Mouse (Mus musculus): ENCODE results near the gene Amh.

Gene Amh

DNA sequence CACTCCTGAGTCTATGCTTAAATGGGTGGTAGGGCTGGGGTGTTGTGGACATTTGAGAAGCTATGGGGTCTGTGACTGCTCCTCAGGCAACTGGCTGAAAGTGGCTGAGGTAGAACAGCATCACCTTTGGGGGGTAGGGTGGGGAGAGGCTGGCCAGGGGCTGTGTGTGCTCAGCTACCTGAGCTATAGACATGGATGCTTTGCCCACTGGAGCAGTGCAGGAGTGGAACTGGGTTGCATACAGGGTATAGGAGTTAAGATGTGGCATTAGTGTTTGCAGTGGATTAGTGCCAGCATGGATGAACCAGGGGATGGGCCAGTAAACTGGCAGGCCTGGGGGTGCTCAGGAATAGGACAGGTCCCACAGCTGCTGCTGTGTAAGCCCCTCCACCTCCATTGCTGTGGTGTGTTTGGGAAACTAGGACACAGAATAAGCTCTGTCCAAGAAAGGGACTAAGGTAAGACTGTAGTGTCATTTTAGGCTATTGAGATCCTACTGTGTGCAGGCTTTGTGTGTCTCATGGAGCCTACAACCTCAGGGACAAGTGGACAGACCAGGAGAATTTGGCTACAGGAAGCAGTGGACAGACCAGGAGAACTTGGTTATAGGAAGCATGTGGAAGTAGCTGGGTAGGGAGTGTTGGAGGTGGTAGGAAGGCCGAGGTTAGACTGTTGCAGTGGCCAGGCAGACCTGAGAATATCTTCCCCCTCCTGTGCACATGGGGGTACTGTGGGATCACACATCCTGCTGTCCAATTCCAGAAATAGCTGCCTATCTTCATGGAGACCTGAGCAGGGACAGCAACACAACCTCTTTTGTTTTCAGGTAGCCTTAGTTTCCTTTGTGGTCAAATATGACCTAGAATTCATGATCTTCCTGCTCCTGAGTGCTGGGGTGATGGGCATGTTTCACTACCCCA is 24.6 kb downstream of the Amh start:
- DNase-seq: no peak

DNA sequence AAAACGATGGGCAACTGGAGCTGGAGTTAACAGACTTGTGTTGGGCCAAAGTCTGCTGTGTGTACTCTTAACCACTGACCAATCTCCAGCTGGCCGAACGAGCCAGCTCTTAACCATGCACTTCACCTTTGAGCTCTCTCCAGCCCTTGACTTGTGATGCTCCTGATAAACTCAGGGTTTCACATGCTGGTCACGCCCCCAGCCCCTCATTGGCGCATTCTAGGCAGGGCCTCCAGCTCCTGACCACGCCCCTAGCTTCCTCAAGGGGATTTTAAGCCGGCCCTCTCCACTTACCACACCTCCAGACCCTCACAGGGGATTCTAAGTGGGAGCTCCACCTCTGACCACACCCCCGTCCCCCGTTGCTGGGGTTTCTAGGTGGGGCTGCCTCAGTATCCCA is 26.1 kb downstream of the Amh start:
- peak; percentile 77 for DNase-seq

DNA sequence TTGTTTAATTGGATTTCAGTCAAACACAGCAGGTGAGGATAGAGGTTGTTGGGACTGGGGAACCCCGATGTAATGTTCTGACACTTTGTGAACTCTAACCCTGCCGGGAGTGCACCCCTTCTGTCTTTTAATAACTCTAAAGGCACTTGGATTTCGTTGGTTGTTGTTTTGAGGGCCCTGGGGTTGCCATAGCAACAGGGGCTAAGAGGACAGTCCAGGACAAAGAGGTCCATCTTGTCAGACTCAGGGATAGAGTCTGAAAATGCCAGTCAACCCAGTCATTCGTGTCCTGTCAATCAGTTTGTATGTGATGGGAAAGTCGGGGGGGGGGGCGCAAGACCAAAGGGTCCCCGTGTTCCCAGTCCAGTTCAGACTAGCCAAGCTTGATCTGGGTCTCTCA is 27.8 kb downstream of the Amh start:
- no peak for DNase-seq

DNA sequence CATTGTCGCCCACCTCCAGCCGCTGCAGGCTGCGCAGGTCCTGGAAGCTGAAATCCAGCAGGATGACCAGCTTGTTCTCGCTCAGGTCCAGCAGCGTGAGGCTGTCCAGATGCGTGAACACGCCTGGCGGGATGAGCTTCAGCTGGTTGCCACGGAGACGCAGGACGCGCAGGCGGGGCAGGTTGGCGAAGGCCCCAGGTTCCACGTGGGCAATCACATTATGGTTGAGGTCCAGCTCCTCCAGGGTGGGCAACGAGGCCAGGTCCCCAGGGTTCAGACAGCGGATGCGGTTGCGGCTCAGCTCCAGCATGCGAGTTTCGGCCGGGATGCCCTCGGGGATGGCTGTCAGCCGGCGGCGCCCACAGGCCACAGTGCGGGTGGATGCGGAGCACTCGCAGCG is 30.6 kb downstream of the Amh start:
- no peak for DNase-seq

DNA sequence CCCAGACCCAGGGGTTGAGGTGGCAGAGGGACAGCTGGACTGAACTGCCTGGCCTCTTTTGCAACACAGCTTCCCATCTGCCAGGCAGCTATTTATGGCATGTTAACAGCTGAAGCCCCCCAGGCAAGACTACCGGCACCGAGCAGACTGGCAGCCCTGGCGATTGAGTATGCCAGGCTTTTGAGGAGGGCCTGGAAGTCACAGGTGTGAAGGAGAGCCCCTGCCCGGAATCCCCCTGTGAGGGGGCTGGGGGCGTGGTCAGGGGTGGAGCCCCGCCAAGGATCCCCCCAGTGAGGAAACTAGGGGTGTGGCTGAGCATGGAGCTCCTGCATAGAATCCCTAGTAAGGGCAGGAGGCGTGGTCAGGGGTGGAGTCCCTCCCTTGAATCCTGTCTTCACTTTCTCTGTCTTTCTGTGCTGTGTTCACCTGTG is 31.9 kb downstream of the Amh start:
- DNase-seq: no peak

DNA sequence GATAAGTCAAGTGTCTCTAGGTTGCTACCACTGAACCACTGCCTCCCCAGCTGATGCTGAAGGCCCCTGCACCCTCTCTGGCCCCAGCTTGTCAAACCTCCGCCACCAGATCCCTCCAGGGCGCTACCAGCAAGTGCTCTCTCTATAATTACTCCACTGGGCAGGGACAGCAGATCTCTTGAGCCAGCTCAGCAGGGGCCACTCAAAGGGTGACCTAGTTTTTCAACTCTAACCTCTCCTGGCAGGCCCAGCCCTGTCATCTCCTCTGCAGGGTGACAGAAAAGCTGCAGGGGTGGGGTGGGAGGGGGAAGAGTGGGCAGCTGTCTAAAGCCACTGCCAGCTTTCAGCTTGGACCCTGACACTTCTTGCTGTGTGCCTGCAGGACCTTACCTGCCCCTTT is 32.8 kb downstream of the Amh start:
- DNase-seq: no peak

DNA sequence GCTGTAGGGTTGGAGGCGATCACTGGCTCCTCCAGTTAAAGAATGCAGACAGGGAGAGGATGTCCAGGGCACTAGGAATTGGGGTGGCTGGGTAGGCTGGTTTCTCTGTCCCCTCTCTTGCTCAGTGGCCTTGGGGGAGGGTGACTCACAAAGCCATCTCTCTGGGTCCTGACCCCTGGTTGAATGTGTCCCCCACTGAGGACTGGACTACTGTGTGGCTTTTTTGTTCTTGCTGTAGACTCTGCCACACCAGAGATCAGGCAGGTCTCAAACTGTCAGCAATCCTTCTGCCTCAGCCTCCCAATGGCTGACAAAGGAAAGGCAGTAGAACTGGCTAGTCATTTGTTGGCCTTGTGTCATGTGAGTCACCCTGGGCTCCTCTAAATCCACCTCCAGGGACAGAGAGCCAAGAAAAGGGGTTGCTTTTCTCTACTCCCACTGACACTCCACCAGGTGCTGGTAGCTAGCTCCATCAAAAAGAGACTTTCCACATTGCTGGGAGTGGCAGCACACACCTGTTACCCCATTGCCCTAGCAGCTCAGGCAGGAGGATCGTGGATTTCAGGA is 33.4 kb downstream of the Amh start:
- no peak for DNase-seq

DNA sequence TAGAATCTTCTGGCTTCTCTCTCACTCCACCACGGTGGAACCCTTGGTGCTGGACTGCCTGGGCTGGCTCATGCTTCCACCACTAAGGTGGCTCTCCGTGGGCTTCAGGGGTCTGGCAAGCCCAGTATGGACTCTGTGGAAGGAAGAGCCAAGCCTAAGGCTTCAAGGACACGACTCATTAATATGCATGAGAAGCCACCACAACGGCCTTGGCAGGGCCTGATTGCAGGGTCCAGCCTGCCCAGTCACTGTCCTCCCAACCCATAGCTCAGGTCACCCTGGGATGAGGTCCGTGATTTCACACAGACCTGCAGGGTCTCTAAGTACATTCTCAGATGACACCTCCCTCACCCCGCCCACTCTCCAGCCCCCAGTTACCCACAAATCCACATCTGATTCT is 34.8 kb downstream of the Amh start:
- DNase-seq: no peak

DNA sequence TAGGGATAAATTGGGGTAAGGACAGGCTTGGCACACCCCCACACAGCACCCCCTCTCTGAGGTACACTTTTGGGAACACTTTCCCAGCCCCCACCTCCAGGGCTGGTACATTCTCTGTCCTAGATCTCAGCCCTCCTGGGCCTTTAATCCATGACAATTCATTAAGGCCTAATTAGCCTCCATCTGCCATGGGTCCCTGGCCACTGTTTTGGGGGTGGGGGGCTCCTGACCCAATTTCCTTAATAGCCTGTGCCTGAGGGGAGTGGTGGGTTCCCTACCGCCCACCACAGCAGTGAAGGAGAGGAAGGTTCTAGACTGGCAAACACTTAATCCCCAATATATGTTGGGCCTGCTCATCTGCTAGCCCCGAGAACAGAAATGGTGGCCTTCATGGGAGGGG is 36.6 kb downstream of the Amh start:
- DNase-seq: no peak

DNA sequence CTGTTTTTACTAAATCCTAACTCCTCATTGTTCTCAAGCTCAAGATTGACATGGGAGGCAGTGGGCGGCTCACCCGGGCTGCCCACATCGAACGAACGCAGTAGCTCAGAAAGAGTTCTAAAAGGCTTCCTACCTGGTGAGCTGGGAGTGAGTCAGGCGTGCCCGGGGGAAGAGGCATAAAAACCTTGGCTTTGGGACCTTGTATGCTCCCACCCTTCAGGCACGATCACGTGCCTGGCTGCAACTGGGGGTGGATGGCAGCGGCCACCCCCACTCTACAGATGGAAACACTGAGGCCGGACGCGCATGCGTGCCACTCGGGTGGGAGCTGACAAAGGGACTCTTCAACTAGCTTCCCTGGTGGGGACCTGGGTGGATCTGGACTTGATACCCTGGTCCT is 37.3 kb downstream of the Amh start:
- DNase-seq: no peak

DNA sequence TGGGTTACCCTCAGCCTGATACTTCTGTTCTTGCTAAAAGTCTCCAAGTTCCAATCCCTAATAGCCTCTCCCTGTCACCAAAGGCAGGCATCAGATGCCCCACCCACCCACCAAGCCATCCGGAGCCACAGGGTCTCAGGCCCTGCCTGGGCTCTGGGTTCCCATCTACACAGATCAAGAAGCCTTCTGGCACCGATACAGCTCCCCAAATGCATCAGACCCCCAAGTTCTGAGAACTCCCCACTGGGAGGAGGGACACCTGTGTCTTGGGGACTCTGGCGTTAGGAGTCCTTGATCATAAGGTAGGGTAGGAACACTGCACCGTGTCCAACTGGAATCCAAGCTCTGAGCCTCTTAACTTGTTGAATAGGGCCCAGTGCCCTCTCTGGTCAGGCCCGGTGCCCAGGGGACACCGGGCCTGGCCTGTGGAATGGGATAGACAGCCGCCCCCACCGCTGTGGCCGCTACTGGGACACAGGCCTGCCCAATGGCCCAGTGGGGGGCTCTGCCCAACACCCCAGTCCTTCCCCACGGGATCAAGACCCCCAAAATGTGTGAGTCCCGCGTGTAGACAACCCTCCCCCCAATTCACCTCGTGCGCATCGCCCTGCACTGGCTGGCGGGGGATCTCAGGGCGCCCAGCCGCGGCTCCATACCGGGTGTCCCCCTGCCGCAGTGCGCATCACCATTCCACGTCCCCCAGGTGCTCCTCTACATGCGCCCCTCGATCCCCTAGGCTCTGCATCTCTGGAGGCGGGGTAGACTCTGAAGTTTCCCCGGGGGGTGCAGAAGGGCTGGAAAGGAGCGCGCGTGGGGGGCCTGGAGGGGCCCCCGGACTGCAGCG is 38.3 kb downstream of the Amh start:
- DNase-seq: no peak

DNA sequence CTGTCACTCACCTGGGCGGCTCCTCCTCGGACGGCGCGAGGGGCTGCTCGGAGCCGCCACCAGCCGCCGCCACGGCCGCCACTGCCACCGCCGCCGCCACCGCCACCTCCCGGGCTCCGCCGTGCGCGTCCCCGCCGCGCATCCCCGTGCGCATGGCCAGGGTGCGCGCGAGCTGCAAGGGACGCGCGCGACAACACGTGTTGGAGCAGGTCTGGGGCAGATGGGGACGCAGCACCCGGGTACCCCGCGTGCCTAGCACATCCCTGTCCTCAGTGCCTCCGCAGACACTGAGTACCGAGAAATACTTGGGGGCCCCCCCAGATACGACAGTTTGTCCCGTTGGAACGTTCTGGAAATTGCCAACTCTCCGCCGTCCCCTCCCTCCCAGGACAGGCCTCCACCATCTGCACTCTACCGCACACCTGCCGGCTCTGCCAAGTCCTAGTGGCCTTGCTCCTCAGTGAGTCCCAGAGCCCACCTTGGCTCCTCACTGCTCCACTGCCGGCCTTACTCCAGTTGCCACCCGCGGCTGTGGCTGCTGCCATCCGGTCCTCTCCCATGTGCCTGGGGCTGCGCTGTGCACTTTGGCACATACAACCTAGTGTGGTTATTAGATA is 39.0 kb downstream of the Amh start, which contains the start of gene Lingo3:
Gene Lingo3 (minus strand): TSS at position 109 of the 617 bp plus-strand sequence.
- no peak for DNase-seq

DNA sequence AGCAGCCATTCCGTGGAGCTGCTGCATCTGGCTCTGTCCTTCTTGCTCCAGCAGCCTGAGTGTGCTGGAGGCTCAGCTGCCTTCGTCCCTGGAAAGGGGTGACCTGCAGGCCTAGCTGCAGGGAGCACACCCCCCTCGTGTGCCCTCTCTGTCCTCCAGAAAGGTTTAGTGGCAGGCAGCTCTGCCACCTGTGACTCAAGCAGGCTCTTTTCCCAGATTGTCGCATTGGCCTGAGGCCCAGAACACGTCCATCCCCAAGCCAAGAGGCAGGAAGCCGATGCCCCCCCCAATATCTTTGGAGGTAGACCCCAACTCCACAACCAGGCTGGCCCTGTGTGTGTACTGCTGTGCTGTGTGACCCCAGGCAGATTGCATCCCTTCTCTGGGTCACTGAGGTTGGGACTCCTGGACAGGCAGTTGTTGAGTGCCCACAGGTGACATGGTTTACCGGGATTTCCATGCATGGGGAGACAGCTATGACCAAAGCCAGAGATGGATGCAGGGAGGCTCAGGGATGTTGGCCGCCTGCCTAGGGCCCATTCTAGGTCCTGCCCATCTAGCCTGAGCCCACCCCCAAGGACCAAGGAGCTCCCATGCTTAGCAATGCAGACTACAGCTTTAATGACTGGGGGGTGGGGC is 40.1 kb downstream of the Amh start:
- DNase-seq: no peak

DNA sequence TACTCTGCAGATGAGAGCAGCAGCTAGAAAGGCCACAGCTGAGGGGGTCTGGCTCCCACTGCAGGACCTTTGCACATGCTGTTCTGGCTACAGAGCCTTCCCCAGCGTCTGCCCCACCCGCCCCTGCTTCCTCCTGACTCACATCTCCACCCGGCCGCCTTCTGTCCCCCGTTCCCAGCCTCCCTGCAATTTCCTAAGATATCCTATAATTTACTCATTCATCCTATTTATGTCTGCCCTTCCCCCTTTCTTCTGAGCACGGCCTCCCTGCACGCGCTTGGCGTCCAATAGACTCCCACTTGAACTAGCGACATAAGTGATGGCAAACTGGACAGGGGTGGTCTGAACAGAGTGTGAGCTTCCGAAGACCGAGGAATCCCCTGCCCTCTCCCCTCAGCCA is 40.7 kb downstream of the Amh start:
- DNase-seq: no peak

DNA sequence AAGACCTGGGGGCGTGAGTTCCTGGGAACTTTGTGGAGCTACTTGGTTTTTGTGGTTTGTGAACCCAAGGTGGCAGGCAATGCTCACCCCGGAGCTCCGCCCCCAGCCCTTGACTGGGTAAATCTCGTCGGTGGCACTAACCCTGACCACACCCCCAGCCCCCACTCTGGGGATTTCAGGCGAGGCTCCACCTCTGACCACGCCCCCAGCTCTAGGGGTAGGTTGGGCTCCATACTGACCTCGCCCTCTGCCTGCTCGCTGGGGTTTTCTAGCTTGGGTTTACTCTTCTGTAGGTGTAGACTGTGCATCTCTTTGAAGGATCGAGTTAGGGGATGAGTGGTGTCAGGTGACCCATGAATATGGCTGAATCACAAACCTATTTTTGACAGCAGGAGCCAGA is 43.5 kb downstream of the Amh start:
- no peak for DNase-seq

DNA sequence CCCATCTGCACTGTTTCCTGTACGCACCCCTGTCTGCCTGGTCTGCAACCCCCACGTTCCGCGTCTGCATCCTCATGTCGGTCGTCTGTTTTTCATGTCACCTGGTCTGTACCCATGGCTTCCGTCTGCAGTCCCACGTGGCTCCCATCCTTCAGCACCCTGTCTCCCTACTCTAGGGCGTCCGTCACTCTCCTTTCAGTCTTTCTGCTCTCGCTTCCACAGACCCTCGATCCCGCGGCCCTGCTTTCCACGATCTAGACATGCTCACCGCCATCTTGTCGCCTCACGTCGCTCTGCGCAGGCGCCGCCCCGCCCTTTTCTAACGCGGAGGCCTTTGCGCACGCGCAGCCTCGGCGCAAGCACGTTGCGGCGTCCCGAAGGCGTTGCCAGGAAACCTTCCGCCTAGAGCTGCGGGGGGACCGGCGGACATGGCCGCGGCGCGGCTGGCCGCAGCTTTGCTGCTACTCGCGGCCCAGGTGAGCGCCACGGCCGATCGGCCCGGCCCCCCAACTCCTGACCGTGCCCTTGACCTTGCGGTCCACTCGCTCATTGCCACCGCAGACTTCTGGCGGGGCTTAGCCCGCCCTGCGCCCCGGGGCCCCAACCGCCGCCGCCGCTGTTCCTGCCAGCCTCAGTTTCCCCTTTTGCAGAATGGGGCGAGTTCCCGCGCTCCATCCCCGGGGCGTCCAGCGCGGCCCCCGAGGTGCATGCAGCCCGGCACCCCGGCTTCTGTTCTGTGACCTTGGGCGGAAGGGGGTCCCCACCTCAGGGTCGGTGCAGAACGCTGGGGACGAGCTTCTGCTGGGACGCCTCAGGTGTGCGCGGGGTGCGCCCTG is 50.1 kb downstream of the Amh start, which contains the start of the genes Lsm7 and Sppl2b:
Gene Lsm7 (minus strand): TSS at position 297 of the 836 bp plus-strand sequence.
Gene Sppl2b (plus strand): TSS at position 363 of the 836 bp plus-strand sequence.
- peak; percentile 97 for DNase-seq

DNA sequence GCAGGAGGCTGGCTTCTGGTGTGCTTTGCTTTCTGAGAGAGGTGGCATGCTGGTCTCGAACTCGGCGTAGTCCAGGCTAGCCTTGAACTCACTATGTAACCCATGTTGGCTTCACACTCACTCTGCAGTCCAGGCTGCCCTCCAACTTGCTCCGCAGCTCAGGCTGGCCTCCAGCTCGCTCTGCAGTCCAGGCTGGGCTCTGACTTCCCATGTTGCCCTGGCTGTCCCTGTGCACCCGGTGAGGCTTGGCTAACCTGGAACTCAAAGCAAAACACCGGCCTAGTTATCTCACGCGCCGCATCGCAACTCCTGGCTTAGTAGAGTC is 50.7 kb downstream of the Amh start:
- DNase-seq: no peak

DNA sequence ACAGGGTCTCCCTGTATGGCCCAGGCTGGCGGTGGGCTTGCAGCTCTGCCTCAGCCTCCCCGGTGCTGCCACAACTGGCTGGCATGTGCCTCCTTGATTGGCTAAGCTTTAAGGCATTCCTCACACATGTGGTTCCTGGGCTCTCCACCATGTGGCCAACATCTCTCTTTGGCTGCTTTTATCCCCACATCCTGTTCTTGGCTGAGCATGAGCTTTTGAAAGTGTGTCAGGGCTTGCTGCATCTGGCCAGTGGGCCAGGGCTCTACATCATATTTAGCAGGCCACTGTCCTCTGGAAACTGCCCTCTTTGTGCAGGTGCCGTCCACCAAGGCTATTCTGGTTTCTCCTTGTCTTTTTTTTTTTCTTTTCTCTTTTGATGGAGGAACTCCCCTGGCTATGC is 51.2 kb downstream of the Amh start:
- no peak for DNase-seq

DNA sequence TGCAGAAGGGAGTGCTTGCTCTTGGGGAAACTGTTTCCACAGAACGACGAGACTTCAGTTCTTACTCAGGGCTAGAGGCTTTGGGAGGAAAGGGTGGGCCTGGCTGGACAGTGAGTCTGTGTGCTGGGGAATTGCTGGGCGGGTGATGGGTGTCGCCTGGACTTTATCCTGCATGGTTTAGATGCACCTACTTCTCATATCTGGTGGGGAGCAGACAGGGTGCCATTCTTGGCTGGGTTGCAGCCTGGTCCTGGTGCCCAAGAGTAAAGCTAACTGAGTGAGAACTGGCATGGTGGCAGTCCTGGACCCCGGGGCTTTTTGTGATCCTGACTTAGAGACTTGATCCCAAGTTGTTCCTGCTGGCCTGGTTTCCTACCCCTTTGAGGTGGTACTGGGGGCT is 51.9 kb downstream of the Amh start:
- DNase-seq: no peak

Measured in kidney, adult 18-20 months (tissue).